Mouse (Mus musculus) forebrain, embryonic 11.5 days (tissue): ENCODE measurements around the gene Runx3. TPM values are rescaled to one million over a fixed set of nuclear protein-coding genes. Genes with fewer than 3 reads are reported as not detected.
"Not testable (repeated sequence)": the region's sequence is repeated elsewhere in the genome, so short reads cannot be mapped to it uniquely, and the experiment has no call there.

ENCODE experiments used
- ATAC-seq: fragments of 200-750 bp; cut with Nextera tagmentation; replicated peaks from 2 replicates; pipeline ENCODE4 v1.8.0; 2017; ENCODE audit warnings: moderate TSS enrichment; ENCODE audit not compliant: low FRiP score
- DNase-seq: peaks from one replicate; pipeline ENCODE4 v3.0.0-alpha.2; 2017; ENCODE audit warnings: low spot score
- H3K27ac ChIP-seq: fragments of 300-500 bp; sonication (generic); 2 replicates; pipeline ENCODE4 v1.5.1; 2014; ENCODE audit warnings: low read depth, low read length
- H3K27me3 ChIP-seq: fragments of 300-500 bp; sonication (generic); 2 replicates; pipeline ENCODE4 v1.6.1; 2014; ENCODE audit warnings: mild to moderate bottlenecking, low read length, mixed read lengths; ENCODE audit not compliant: control insufficient read depth, insufficient read depth
- H3K36me3 ChIP-seq: fragments of 300-500 bp; sonication (generic); 2 replicates; pipeline ENCODE4 v1.6.1; 2014; ENCODE audit warnings: mild to moderate bottlenecking, low read length, moderate library complexity, mixed read lengths; ENCODE audit not compliant: control insufficient read depth, insufficient read depth
- H3K4me1 ChIP-seq: fragments of 300-500 bp; sonication (generic); replicated peaks from 2 replicates; pipeline ENCODE4 v1.6.1; 2014; ENCODE audit warnings: low read length, mixed read lengths; ENCODE audit not compliant: control insufficient read depth, insufficient read depth
- H3K4me2 ChIP-seq: fragments of 300-500 bp; sonication (generic); 2 replicates; pipeline ENCODE4 v1.6.1; 2014; ENCODE audit warnings: low read depth, mild to moderate bottlenecking, low read length, moderate library complexity, mixed read lengths; ENCODE audit not compliant: severe bottlenecking
- H3K4me3 ChIP-seq: fragments of 300-500 bp; sonication (generic); 2 replicates; pipeline ENCODE4 v1.5.1; 2014; ENCODE audit warnings: low read depth, low read length
- H3K9ac ChIP-seq: fragments of 300-500 bp; sonication (generic); 2 replicates; pipeline ENCODE4 v1.6.1; 2014; ENCODE audit warnings: low read length
- H3K9me3 ChIP-seq: fragments of 300-500 bp; sonication (generic); 2 replicates; pipeline ENCODE4 v1.6.1; 2016; ENCODE audit warnings: low read length, mixed read lengths; ENCODE audit not compliant: control insufficient read depth
- WGBS: fragments of 180-500 bp; shearing (Covaris S2); extraction: QIAGEN DNeasy Blood & Tissue Kit; methylation state at CpG from one replicate; pipeline ENCODE4 v1.1.7; 2014; 5-methylcytosine and 5-hydroxymethylcytosine counted together
- polyA plus RNA-seq: library from polyadenylated mRNA; unstranded; fragments of >200 nt; fragmentation: Nextera tagmentation; extraction: Ambion mirVana; gene quantifications from 2 replicates; pipeline ENCODE4 v1.2.1, GENCODE M21; 2014

The Runx3 gene
- polyA plus RNA-seq, 1 experiment from 2014 or later: 0.04 TPM

DNA sequence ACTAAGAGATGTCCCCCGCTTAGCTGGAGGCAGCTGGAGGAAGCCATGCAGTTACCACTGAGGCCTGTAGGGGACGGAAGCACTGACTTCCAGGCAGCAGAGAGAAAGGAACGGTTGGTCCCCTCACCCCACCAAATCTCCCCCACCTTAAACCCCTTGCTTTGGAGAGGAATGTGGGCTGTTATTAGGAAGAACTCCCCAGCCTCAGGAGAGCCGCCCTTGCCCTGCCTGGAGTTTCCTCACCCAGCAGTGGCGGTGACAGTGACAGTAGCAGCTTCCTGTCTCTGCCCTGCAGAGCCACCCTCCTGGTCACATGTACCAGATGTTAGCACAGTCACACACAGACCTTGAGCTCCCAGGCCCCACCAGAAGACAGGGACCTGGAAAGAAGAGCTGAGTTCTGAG, 58.6 kb downstream of the Runx3 start:
- no peak for DNase-seq
- H3K4me2 ChIP-seq: no peak overlapping the region
- H3K36me3 ChIP-seq: no peaks in the 10 kb centered on the region
- H3K4me1 ChIP-seq: peaks cover 7% of the 10 kb centered on the region
- H3K9ac ChIP-seq: no peak overlapping the region
- no peaks in the 10 kb centered on the region for H3K9me3 ChIP-seq
- peaks cover 3% of the 10 kb centered on the region; the same call in 1 of the 2 replicates for H3K27me3 ChIP-seq
- 20% methylated on average over 5 of the region's 5 CpGs for WGBS
- no peak for ATAC-seq
- no peak overlapping the region for H3K4me3 ChIP-seq
- no peak overlapping the region for H3K27ac ChIP-seq

DNA sequence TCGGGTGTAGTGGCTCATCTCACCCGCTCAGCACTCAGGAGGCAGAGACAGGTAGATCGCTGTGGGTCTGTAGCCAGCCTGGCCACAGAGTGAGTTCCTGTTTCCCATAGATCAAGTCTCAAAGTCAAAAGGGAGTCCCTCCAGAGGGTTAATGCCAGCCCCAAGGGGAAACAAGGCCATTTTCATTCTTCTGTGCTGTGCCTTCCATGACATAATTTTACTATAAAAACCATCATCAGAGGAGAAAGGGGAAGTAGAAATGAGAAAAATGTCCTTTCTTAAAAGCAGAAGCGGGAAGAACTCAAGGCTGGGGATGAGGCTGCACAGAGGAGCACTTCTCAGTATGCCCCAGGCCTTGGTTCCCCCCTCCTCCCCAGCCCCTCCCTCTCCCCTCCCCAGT, 61.4 kb downstream of the Runx3 start:
- H3K27me3 ChIP-seq: no peaks in the 10 kb centered on the region
- no peaks in the 10 kb centered on the region for H3K9me3 ChIP-seq
- H3K4me1 ChIP-seq: no peaks in the 10 kb centered on the region
- no peak for ATAC-seq
- WGBS: 86% methylated on average over 4 of the region's 4 CpGs
- H3K4me3 ChIP-seq: no peak overlapping the region
- H3K4me2 ChIP-seq: no peak overlapping the region
- no peak overlapping the region for H3K27ac ChIP-seq
- DNase-seq: no peak
- no peak overlapping the region for H3K9ac ChIP-seq
- H3K36me3 ChIP-seq: no peaks in the 10 kb centered on the region

DNA sequence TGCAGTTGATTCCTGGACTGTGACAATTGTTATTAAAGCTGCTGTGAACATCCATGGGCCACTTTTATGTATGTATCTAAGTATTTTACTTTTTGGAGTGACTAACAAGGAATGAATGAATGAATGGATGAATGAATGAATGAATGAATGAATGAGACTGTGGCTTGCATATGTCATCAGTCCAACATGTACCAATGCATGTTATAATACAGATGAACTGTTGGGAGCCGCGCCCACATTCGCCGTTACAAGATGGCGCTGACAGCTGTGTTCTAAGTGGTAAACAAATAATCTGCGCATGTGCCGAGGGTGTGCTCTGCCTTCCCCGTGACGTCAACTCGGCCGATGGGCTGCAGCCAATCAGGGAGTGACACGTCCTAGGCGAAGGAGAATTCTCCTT, 63.8 kb downstream of the Runx3 start:
- not testable (repeated sequence) for H3K27me3 ChIP-seq, H3K4me3 ChIP-seq, H3K4me1 ChIP-seq, H3K9ac ChIP-seq, DNase-seq, H3K9me3 ChIP-seq, ATAC-seq, H3K36me3 ChIP-seq, H3K27ac ChIP-seq, H3K4me2 ChIP-seq
- 98% methylated on average over 5 of the region's 13 CpGs for WGBS

DNA sequence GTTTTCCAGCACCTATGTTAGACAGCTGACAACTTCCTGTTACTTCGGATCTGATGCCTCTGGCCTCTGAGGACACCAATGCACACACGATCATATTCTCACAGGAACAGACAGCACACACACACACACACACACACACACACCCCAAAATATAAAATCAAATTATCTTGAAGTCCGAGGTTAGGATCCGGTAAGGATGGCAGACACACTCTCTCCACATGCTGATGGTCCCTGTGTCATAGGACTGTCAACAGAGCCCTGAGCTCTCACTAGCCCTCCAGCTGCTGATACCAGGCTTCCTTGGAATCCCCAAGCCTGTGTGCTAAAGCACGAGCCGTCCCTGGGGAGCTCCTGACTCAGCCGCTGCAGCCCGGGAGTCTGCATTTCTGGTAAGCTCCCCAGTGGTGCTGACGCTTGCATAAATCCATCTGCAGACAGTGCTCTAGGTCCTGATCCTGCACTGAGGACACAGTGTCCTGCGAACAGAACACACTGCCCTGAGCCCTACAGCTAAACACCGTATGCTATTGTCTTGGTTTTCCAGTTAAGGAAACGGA, 69.1 kb downstream of the Runx3 start:
- Histone ChIP-seq H3K4me3 (no peak overlapping the region), H3K9me3 (no peaks in the 10 kb centered on the region), H3K36me3 (no peaks in the 10 kb centered on the region), H3K4me1 (no peaks in the 10 kb centered on the region), H3K27me3 (no peaks in the 10 kb centered on the region), H3K27ac (no peak overlapping the region), H3K9ac (no peak overlapping the region), H3K4me2 (no peak overlapping the region)
- 83% methylated on average over 12 of the region's 12 CpGs for WGBS
- ATAC-seq (no peak), DNase-seq (no peak)

DNA sequence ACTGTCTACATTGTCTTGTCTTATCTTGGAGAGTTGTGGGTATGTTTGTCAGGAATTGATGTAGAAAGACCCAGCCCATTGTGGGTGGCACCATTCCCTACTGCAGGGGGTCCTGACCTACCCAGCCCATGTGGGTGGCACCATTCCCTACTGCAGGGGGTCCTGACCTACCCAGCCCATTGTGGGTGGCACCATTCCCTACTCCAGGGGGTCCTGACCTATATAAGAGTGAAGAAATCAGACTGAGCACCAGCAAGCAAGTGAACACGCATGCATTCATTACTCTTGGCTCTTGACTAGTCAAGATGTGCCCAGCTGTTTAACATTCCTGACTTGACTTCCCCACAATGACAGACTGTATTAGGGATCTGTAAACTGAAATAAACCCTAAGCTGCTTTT, 69.9 kb downstream of the Runx3 start:
- no peak overlapping the region for H3K4me2 ChIP-seq
- no peak overlapping the region for H3K9ac ChIP-seq
- no peak overlapping the region for H3K4me3 ChIP-seq
- H3K27me3 ChIP-seq: no peaks in the 10 kb centered on the region
- 82% methylated on average over 1 of the region's 1 CpGs for WGBS
- H3K36me3 ChIP-seq: no peaks in the 10 kb centered on the region
- ATAC-seq (no peak), DNase-seq (no peak)
- no peaks in the 10 kb centered on the region for H3K4me1 ChIP-seq
- H3K9me3 ChIP-seq: no peaks in the 10 kb centered on the region
- H3K27ac ChIP-seq: no peak overlapping the region

DNA sequence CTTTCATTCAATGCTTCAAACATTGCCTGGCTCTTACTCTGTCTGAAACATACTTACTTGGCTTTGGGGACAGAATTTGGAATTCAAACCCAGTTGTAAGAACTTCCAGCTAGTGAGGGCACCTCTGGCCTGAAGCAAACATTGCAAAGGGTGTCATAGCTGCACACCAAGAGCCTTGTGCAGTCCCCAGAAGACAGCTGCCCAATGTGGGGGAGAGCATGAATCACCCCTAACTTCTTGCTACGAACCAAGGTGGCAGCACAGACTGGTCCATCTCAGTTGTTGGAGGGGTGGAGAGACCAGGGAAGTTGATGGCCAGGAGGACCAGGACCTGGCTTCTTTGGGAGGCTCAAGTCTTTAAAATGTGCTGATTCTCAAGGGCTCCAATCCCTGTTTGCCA, 70.7 kb downstream of the Runx3 start:
- no peak overlapping the region for H3K27ac ChIP-seq
- WGBS: 82% methylated on average over 1 of the region's 1 CpGs

DNA sequence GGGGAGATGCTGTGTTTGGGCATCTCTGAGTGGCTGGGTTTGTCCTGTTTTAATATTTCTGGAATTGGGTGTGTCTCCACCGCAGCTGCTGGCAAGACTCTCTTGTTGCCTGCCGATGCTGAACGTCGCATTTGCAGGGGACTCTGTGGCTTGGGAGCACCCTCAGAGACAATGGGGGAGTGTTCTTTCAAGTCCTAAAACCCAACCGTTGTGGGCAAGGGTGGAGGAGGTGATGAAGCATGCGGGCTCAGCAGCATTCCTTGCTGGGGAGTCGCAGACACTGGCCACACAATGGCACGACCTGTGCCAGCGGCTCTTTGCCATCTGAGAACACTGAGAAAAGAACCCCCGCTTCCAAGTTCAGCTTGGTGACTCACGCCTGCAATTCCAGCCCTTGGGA, 71.2 kb downstream of the Runx3 start:
- Histone ChIP-seq H3K4me1 (no peaks in the 10 kb centered on the region), H3K9me3 (no peaks in the 10 kb centered on the region), H3K9ac (no peak overlapping the region), H3K4me3 (no peak overlapping the region), H3K27ac (no peak overlapping the region), H3K27me3 (no peaks in the 10 kb centered on the region), H3K36me3 (no peaks in the 10 kb centered on the region), H3K4me2 (no peak overlapping the region)
- no peak for DNase-seq
- 83% methylated on average over 11 of the region's 11 CpGs for WGBS
- no peak for ATAC-seq

More for the DNA sequence above, 70.7 kb downstream of the Runx3 start:
- Histone ChIP-seq H3K4me2 (no peak overlapping the region), H3K4me3 (no peak overlapping the region), H3K9me3 (no peaks in the 10 kb centered on the region), H3K9ac (no peak overlapping the region), H3K27me3 (no peaks in the 10 kb centered on the region), H3K4me1 (no peaks in the 10 kb centered on the region), H3K36me3 (no peaks in the 10 kb centered on the region)
- ATAC-seq (no peak), DNase-seq (no peak)

DNA sequence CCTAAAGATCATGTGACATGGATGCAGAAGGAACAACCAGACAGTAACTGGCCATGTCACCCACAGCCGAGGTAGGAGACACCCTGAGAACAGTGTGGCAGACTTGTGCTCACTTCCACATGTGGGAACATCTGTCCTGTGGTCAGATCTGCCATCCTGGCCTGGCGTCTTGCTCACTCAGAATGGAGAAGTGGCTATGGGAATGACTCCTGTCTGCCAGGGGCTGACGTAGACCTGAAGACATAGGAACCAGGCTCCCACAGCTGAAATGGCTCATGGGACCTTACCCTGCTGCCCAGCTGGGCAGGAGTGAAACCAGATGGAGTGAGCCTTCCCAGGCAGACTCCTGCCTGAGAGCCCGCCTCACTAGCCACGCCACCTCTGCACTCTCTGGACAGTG, 72.4 kb downstream of the Runx3 start:
- ATAC-seq (no peak), DNase-seq (no peak)
- H3K27me3 ChIP-seq: no peaks in the 10 kb centered on the region
- H3K4me1 ChIP-seq: no peaks in the 10 kb centered on the region
- no peak overlapping the region for H3K4me2 ChIP-seq
- H3K36me3 ChIP-seq: no peaks in the 10 kb centered on the region
- H3K4me3 ChIP-seq: no peak overlapping the region
- H3K9ac ChIP-seq: no peak overlapping the region
- no peak overlapping the region for H3K27ac ChIP-seq
- WGBS: 80% methylated on average over 5 of the region's 5 CpGs
- H3K9me3 ChIP-seq: no peaks in the 10 kb centered on the region

DNA sequence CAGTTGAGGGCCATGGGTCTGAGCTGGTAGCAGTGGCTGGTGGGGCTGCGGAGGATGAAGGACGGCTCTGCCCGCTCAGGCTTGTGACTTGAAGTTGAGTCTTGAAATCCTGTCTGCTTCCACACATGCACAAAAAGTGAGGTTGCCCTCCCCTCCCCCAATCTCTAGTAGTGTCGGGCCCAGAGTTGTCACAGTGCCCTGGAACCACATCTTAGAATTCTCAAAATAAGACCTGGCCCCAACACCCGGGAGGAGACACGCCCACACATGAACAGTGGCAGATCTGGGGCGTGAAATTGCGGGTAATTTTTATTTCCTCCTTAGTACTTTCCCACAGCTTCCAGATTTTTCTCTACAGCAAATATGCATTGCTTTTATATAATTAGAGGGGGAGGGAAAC, 77.4 kb downstream of the Runx3 start:
- no peak overlapping the region for H3K4me3 ChIP-seq
- no peak for ATAC-seq
- DNase-seq: no peak
- no peaks in the 10 kb centered on the region for H3K9me3 ChIP-seq
- H3K4me1 ChIP-seq: no peaks in the 10 kb centered on the region
- no peak overlapping the region for H3K4me2 ChIP-seq
- H3K27ac ChIP-seq: no peak overlapping the region
- WGBS: 79% methylated on average over 8 of the region's 8 CpGs
- H3K27me3 ChIP-seq: no peaks in the 10 kb centered on the region
- H3K36me3 ChIP-seq: no peaks in the 10 kb centered on the region
- no peak overlapping the region for H3K9ac ChIP-seq
